Mouse (Mus musculus): ENCODE data around the gene Tbcd. TPM values are rescaled to one million over a fixed set of nuclear protein-coding genes. Genes with fewer than 3 reads are reported as not detected.

Gene Tbcd
- total RNA-seq, 1 experiment, result 68.6 TPM

GRCm38 (mm10) chr11:121652547-121653305, 201.0 kb downstream of the Tbcd start:
- Histone ChIP-seq H3K4me3 (ENCODE audit: insufficient read depth in 1 of 2, low read depth in 1 of 2, low read length in 2 of 2, poor library complexity in 1 of 2, severe bottlenecking in 1 of 2) (no peak overlapping the region), H3K36me3 (ENCODE audit: control insufficient read depth, insufficient read depth, low read length, poor library complexity, severe bottlenecking) (peaks cover 15% of the 10 kb centered on the region; the same call in 1 of the 2 replicates), H3K9ac (ENCODE audit: insufficient read depth, low read depth, low read length, poor library complexity, severe bottlenecking) (no peak overlapping the region), H3K9me3 (ENCODE audit: control insufficient read depth, insufficient read depth, low read depth, low read length) (no peaks in the 10 kb centered on the region), H3K4me1 (ENCODE audit: control insufficient read depth in 2 of 2, insufficient read depth in 2 of 2, low read length in 2 of 2, poor library complexity in 1 of 2) (no peaks in the 10 kb centered on the region), H3K27ac (ENCODE audit: insufficient read depth, low read depth, low read length, poor library complexity, severe bottlenecking) (no peak overlapping the region)
- in situ Hi-C loops (cut with MboI; ENCODE audit: low sequenced_read_pairs in 2 of 2, unreplicated experiment in 2 of 2), result no loop called here
- TF ChIP-seq ZC3H11A (IDR thresholded peaks at IDR 0.05; ENCODE audit: borderline replicate concordance, low read depth, low read length) (0 out of 2 replicates have a peak, but pooled peaks have one; percentile 17), ZNF384 (IDR thresholded peaks at IDR 0.05; ENCODE audit: low read depth, low read length) (no peak)
- DNase-seq (ENCODE audit: low read depth, low spot score), result peak; percentile 78

DNA sequence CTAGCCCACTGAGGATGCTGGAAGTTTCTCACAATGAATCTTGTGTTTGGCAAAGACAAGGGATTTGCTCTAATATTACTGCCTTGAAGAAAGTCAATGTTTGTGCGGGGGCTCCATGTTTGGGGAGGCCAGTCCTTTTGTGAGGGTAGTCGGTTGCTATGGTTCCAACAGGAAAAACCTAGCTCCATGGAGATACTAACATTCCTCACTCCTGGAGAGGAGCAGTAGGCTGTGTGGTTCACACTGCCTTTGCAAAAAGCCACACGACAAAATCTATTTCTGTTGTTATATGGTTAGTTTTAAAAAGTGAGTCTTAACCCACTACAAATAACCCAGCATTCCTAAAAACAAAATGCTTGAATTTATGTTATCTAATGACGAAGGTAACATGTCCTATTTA, 201.9 kb downstream of the Tbcd start:
- Histone ChIP-seq H3K36me3 (ENCODE audit: control insufficient read depth, insufficient read depth, low read length, poor library complexity, severe bottlenecking) (peaks cover 10% of the 10 kb centered on the region; the same call in 1 of the 2 replicates), H3K27ac (ENCODE audit: insufficient read depth, low read depth, low read length, poor library complexity, severe bottlenecking) (no peak overlapping the region), H3K9me3 (ENCODE audit: control insufficient read depth, insufficient read depth, low read depth, low read length) (no peaks in the 10 kb centered on the region), H3K4me3 (ENCODE audit: insufficient read depth in 1 of 2, low read depth in 1 of 2, low read length in 2 of 2, poor library complexity in 1 of 2, severe bottlenecking in 1 of 2) (no peak overlapping the region), H3K4me1 (ENCODE audit: control insufficient read depth in 2 of 2, insufficient read depth in 2 of 2, low read length in 2 of 2, poor library complexity in 1 of 2) (no peaks in the 10 kb centered on the region), H3K9ac (ENCODE audit: insufficient read depth, low read depth, low read length, poor library complexity, severe bottlenecking) (no peak overlapping the region)
- DNase-seq (ENCODE audit: low read depth, low spot score), result no peak
- in situ Hi-C loops (cut with MboI; ENCODE audit: low sequenced_read_pairs in 2 of 2, unreplicated experiment in 2 of 2), result no loop called here
- no peak for TF ChIP-seq MAFK (IDR thresholded peaks at IDR 0.05; ENCODE audit: insufficient read depth, low read depth, low read length)

DNA sequence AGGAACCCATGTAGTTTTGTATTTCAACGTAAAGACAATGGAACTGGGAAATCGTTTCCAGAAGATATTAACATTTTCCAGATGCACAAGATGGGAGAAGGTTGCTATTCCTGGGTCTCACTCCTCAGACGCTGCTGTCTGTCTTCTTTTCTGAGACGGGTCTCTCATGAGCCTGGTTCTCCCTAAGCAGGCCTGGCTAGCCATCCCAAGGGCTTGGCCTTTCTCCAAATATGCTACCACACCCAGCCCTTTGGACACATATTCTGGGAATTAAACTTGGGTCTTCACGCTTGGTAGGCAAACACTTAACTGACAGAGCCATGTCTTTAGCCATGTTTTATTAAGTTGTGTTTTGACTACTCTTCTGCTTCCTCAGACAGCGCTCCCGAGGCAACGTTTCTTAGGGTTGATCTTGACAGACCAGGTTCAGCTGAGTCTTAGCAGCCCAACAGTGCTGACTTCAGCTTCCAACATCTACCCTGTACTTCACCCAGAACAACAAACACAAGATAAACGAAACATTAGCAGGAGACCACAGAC, 202.7 kb downstream of the Tbcd start:
- TF ChIP-seq CHD2 (IDR thresholded peaks at IDR 0.05; ENCODE audit: low read depth, low read length), result no peak
- no peak for TF ChIP-seq MAFK (IDR thresholded peaks at IDR 0.05; ENCODE audit: insufficient read depth, low read depth, low read length)
- no peak for DNase-seq (ENCODE audit: low read depth, low spot score)
- Histone ChIP-seq H3K9me3 (ENCODE audit: control insufficient read depth, insufficient read depth, low read depth, low read length) (no peaks in the 10 kb centered on the region), H3K27ac (ENCODE audit: insufficient read depth, low read depth, low read length, poor library complexity, severe bottlenecking) (no peak overlapping the region), H3K4me3 (ENCODE audit: insufficient read depth in 1 of 2, low read depth in 1 of 2, low read length in 2 of 2, poor library complexity in 1 of 2, severe bottlenecking in 1 of 2) (no peak overlapping the region), H3K9ac (ENCODE audit: insufficient read depth, low read depth, low read length, poor library complexity, severe bottlenecking) (no peak overlapping the region), H3K36me3 (ENCODE audit: control insufficient read depth, insufficient read depth, low read length, poor library complexity, severe bottlenecking) (peaks cover 9% of the 10 kb centered on the region; the same call in 1 of the 2 replicates), H3K4me1 (ENCODE audit: control insufficient read depth in 2 of 2, insufficient read depth in 2 of 2, low read length in 2 of 2, poor library complexity in 1 of 2) (no peaks in the 10 kb centered on the region)
- in situ Hi-C loops (cut with MboI; ENCODE audit: low sequenced_read_pairs in 2 of 2, unreplicated experiment in 2 of 2), result no loop called here

DNA sequence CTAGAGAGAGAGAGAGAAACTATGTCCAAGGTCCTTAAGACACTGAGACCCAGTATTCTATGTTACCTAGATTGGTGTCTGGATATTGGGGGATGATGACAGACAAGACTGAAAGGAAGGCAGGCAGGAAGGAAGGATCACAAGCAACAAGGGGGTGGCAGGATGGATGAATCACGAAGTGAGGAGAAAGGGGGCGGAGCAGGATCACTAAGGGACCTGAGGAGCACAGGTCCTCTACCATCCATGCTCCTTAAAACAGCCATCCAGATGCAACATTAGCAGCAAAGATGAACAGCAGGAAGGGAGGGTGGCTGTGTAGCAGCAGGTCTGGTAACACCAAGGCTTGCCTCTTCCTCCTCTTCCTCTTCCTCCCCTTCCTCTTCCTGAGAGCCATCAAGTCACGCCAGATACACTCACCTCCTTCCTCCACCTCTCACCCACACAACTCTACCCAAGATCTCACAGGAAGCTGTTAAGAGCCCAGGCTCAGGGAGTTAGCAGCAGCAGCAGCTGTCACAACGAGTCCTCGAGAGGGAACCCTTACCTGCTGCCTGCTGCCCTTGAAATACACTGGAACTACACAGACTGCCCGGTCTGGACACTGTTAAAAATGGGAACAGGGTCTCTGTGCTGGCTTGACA, 203.5 kb downstream of the Tbcd start:
- no peak for DNase-seq (ENCODE audit: low read depth, low spot score)
- H3K36me3 ChIP-seq (ENCODE audit: control insufficient read depth, insufficient read depth, low read length, poor library complexity, severe bottlenecking), result peaks cover 4% of the 10 kb centered on the region; the same call in 1 of the 2 replicates
- no peak overlapping the region for H3K4me3 ChIP-seq (ENCODE audit: insufficient read depth in 1 of 2, low read depth in 1 of 2, low read length in 2 of 2, poor library complexity in 1 of 2, severe bottlenecking in 1 of 2)
- no peak for TF ChIP-seq HCFC1 (IDR thresholded peaks at IDR 0.05; ENCODE audit: borderline replicate concordance, insufficient read depth, low read length)
- TF ChIP-seq MAFK (IDR thresholded peaks at IDR 0.05; ENCODE audit: insufficient read depth, low read depth, low read length), result no peak
- TF ChIP-seq ZNF384 (IDR thresholded peaks at IDR 0.05; ENCODE audit: low read depth, low read length), result no peak
- no peak for TF ChIP-seq CHD2 (IDR thresholded peaks at IDR 0.05; ENCODE audit: low read depth, low read length)
- no peak for TF ChIP-seq ZC3H11A (IDR thresholded peaks at IDR 0.05; ENCODE audit: borderline replicate concordance, low read depth, low read length)
- H3K27ac ChIP-seq (ENCODE audit: insufficient read depth, low read depth, low read length, poor library complexity, severe bottlenecking), result no peak overlapping the region
- in situ Hi-C loops (cut with MboI; ENCODE audit: low sequenced_read_pairs in 2 of 2, unreplicated experiment in 2 of 2), result no loop called here
- H3K4me1 ChIP-seq (ENCODE audit: control insufficient read depth in 2 of 2, insufficient read depth in 2 of 2, low read length in 2 of 2, poor library complexity in 1 of 2), result no peaks in the 10 kb centered on the region
- no peak overlapping the region for H3K9ac ChIP-seq (ENCODE audit: insufficient read depth, low read depth, low read length, poor library complexity, severe bottlenecking)
- H3K9me3 ChIP-seq (ENCODE audit: control insufficient read depth, insufficient read depth, low read depth, low read length), result no peaks in the 10 kb centered on the region

Data from ES-E14 (cell line).